Mouse (Mus musculus) myocyte (in vitro differentiated cells): ENCODE measurements around the gene Shisal2a.

Experiments used
- CEBPB ChIP-seq: IDR thresholded peaks from 2 replicates; pipeline ENCODE4 v1.6.1; 2011; ENCODE audit warnings: mild to moderate bottlenecking, moderate library complexity; ENCODE audit not compliant: poor library complexity, insufficient read depth, severe bottlenecking
- MYOG ChIP-seq, 3 experiments: IDR thresholded peaks; one replicate each; pipeline ENCODE4 v1.6.1; 2011; ENCODE audit warnings: control low read depth in 2 of 3, low read depth in 2 of 3, mild to moderate bottlenecking in 2 of 3; ENCODE audit not compliant: insufficient read length in 2 of 3, control insufficient read depth in 1 of 3, insufficient read depth in 1 of 3
- POLR2A ChIP-seq: IDR thresholded peaks from one replicate; pipeline ENCODE4 v1.6.1; 2011; ENCODE audit warnings: low read depth, mild to moderate bottlenecking, control low read depth, moderate library complexity; ENCODE audit not compliant: insufficient read length
- TCF12 ChIP-seq: IDR thresholded peaks from one replicate; pipeline ENCODE4 v1.6.1; 2011; ENCODE audit warnings: mild to moderate bottlenecking, control low read depth; ENCODE audit not compliant: poor library complexity, insufficient read depth, severe bottlenecking

- TF ChIP-seq CEBPB (no peak), POLR2A (peak; percentile 55), TCF12 (no peak), MYOG (IDR thresholded peaks at IDR 0.05; ENCODE audit: control insufficient read depth in 1 of 3, insufficient read depth in 1 of 3, insufficient read length in 2 of 3, low read depth in 2 of 3) (peak in 1 of 3 experiments; percentile 35)
These were observed 55.2 kb downstream of the Shisal2a start, which contains the start of gene Coa7 for GRCm38 (mm10) chr4:108327730-108328484.
